Mouse (Mus musculus) ES-Bruce4 (cell line): Measurements from ENCODE around the gene Coro1b. TPM values are rescaled to one million over a fixed set of nuclear protein-coding genes. Genes with fewer than 3 reads are reported as not detected.
"Not testable (repeated sequence)": the region's sequence is repeated elsewhere in the genome, so short reads cannot be mapped to it uniquely, and the experiment has no call there.

Experiments used
- H3K27ac ChIP-seq: 2 replicates; pipeline ENCODE4 v1.5.1; 2012; ENCODE audit warnings: low read length, inconsistent platforms; ENCODE audit not compliant: insufficient read depth
- H3K27me3 ChIP-seq: 2 replicates; pipeline ENCODE4 v1.6.1; 2012; ENCODE audit warnings: mild to moderate bottlenecking, low read length, inconsistent platforms; ENCODE audit not compliant: control insufficient read depth, poor library complexity, insufficient read depth, severe bottlenecking
- H3K36me3 ChIP-seq: 2 replicates; pipeline ENCODE4 v1.6.1; 2012; ENCODE audit warnings: inconsistent platforms, mild to moderate bottlenecking, low read length, moderate library complexity; ENCODE audit not compliant: control insufficient read depth, poor library complexity, insufficient read depth, severe bottlenecking
- H3K4me1 ChIP-seq: one replicate; pipeline ENCODE4 v1.8.1; 2011; ENCODE audit warnings: low read length; ENCODE audit not compliant: control insufficient read depth, insufficient read depth
- H3K4me3 ChIP-seq: 2 replicates; pipeline ENCODE4 v1.5.1; 2011; ENCODE audit warnings: low read depth, mild to moderate bottlenecking, low read length
- H3K9ac ChIP-seq: 2 replicates; pipeline ENCODE4 v1.6.1; 2012; ENCODE audit warnings: low read depth, mild to moderate bottlenecking, inconsistent platforms; ENCODE audit not compliant: poor library complexity, severe bottlenecking
- H3K9me3 ChIP-seq: replicated peaks from 2 replicates; pipeline ENCODE4 v1.6.1; 2012; ENCODE audit warnings: mild to moderate bottlenecking, low read length, inconsistent platforms; ENCODE audit not compliant: control insufficient read depth, poor library complexity, insufficient read depth, severe bottlenecking
- CTCF ChIP-seq: IDR thresholded peaks from one replicate; pipeline ENCODE4 v1.8.1; 2011; ENCODE audit warnings: low read depth, low read length
- EP300 ChIP-seq: IDR thresholded peaks from 2 replicates; pipeline ENCODE4 v1.6.1; 2011; ENCODE audit warnings: low read depth, low read length; ENCODE audit not compliant: insufficient read depth
- POLR2A ChIP-seq: IDR thresholded peaks from one replicate; pipeline ENCODE4 v1.8.1; 2011; ENCODE audit warnings: low read length; ENCODE audit not compliant: insufficient read depth
- polyA plus RNA-seq: library from polyadenylated mRNA; stranded (reverse); fragments of >200 nt; gene quantifications from 2 replicates; pipeline ENCODE4 v1.2.4, GENCODE M21; 2011; ENCODE audit warnings: low read depth; ENCODE audit not compliant: missing spikeins, insufficient read depth, insufficient read length

The Coro1b gene
- polyA plus RNA-seq, 1 experiment = 88.1 TPM

DNA sequence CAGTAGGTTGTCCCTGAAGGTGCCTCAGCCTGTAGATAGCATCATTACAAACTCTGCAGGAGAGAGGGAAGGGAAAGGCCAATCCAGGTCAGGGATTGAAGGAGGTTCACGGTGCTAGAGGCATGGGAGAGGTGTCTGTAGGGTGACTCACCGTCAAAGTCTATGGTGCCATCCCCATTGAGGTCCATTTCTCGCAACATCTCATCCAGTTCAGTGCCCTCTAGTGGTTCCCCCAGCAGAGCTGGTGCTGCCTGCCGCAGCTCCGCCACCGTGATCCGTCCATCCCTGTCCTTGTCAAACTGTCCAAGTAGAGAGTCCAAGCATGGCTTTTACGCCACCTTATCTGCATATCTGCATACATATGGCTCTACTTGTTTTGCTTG lies 12.5 kb upstream of the Coro1b start:
- not testable (repeated sequence) for H3K9me3 ChIP-seq

DNA sequence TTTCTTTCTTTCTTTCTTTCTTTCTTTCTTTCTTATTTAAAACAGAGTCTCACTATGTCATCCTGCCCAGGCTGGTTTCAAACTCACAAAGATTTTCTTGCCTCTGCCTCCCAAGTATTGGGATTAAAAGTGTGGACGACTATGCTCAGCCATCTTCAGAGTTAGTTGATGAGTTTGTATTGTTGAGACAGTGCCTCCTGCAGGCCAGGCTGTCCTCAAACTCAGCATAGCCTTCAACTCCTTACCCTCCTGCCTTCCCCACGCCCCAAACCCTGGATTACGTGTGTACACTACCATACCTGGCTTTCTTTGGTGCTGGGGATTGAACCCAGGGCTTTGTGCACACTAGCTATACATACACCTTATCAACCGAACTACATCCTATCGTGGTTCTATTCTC lies 12.0 kb upstream of the Coro1b start:
- H3K9ac ChIP-seq = no peak overlapping the region
- H3K4me1 ChIP-seq = peaks cover 4% of the 10 kb centered on the region
- no peak overlapping the region for H3K27ac ChIP-seq
- H3K27me3 ChIP-seq = no peaks in the 10 kb centered on the region
- H3K9me3 ChIP-seq = no peaks in the 10 kb centered on the region
- H3K4me3 ChIP-seq = no peak overlapping the region
- H3K36me3 ChIP-seq = 0 out of 2 replicates have a peak, but pooled peaks cover 3% of the 10 kb centered on the region
- no peak for TF ChIP-seq EP300
- peak; percentile 12 for TF ChIP-seq CTCF

More for the DNA sequence above, 12.5 kb upstream of the Coro1b start:
- not testable (repeated sequence) for H3K4me1 ChIP-seq, H3K9ac ChIP-seq, H3K36me3 ChIP-seq, H3K27me3 ChIP-seq, H3K4me3 ChIP-seq
- H3K27ac ChIP-seq = peak overlapping the region; percentile 40; the same call in 1 of the 2 replicates
- TF ChIP-seq EP300 (0 out of 2 replicates have a peak, but pooled peaks have one; percentile 24), CTCF (peak; percentile 39)

DNA sequence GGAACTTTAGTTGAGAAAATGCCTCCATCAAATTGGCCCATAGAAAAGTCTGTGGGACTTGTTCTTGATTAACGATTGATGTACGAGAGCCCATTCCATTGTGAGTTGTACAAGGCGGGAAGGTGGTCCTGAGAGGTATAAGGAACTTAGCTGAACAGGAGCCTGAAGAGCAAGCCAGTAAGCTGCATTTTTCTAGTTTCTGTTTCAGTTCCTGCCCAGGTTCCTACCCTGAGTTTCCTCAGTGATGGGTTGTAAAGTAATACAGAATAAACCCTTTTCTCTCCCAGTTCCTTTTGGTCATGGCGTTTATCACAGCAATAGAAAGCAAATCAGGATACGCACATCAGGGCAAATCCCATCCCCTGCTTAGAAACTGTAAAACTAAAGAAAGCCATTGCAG lies 10.5 kb upstream of the Coro1b start:
- no peak for TF ChIP-seq CTCF
- no peaks in the 10 kb centered on the region for H3K36me3 ChIP-seq
- H3K9me3 ChIP-seq = no peaks in the 10 kb centered on the region
- no peak overlapping the region for H3K27ac ChIP-seq
- no peak overlapping the region for H3K4me3 ChIP-seq
- no peaks in the 10 kb centered on the region for H3K27me3 ChIP-seq
- H3K4me1 ChIP-seq = peaks cover 4% of the 10 kb centered on the region
- no peak overlapping the region for H3K9ac ChIP-seq

DNA sequence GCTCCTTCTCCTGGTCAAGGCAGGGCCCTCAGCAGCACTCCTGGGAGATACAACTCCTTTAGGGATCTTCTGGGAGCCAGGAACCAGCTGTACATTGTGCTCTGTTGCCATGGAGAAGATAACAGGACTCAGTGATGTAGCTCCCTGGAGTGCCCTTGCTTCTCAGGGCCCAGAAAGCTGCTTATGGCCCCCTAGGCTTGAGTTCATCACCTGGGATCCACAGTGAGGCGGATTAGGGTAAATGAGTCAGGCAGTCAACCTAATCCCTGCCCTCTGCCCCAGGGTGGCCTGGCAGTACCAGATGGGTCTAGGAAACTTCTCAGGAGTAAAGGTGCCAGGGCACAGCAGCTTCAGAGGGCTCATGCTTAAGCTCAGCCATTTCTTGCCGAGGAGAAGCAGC lies 9.0 kb upstream of the Coro1b start, which contains the start of gene Gpr152:
Gene Gpr152 (plus strand): TSS at position 342 of the 400 bp plus-strand sequence.
- Histone ChIP-seq H3K27ac (no peak within 1 kb of the TSS), H3K9me3 (no peaks in the 10 kb centered on the region), H3K4me1 (peaks cover 4% of the 10 kb centered on the region), H3K9ac (no peak within 1 kb of the TSS), H3K27me3 (no peaks in the 10 kb centered on the region), H3K4me3 (no peak within 1 kb of the TSS), H3K36me3 (no peaks in the 10 kb centered on the region)
- no peak for TF ChIP-seq POLR2A
- no peak for TF ChIP-seq EP300
- TF ChIP-seq CTCF = no peak

DNA sequence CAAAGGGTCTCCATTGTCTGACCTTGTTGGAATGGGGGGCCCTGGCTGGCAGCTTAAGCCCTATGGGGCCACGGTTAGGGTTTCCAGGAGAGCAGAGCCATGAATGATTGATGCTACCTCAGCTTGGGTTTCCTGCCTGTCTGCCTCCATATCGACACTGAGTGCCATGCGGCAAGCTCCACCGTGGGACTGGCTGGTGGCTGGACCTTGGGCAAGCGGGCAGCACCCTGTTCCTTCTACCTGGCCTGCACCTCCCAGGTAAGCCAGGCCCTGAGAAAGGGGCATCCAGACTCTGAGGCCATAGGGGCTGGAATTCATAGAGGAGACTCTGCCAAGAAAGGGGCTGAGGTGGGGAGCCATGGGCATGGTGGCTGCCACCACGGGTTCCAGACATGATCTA lies 8.3 kb upstream of the Coro1b start:
- H3K9ac ChIP-seq = no peak overlapping the region
- H3K4me1 ChIP-seq = peaks cover 4% of the 10 kb centered on the region
- TF ChIP-seq EP300 (no peak), POLR2A (no peak), CTCF (no peak)
- H3K36me3 ChIP-seq = no peaks in the 10 kb centered on the region
- no peak overlapping the region for H3K4me3 ChIP-seq
- no peaks in the 10 kb centered on the region for H3K27me3 ChIP-seq
- H3K27ac ChIP-seq = no peak overlapping the region
- no peaks in the 10 kb centered on the region for H3K9me3 ChIP-seq

DNA sequence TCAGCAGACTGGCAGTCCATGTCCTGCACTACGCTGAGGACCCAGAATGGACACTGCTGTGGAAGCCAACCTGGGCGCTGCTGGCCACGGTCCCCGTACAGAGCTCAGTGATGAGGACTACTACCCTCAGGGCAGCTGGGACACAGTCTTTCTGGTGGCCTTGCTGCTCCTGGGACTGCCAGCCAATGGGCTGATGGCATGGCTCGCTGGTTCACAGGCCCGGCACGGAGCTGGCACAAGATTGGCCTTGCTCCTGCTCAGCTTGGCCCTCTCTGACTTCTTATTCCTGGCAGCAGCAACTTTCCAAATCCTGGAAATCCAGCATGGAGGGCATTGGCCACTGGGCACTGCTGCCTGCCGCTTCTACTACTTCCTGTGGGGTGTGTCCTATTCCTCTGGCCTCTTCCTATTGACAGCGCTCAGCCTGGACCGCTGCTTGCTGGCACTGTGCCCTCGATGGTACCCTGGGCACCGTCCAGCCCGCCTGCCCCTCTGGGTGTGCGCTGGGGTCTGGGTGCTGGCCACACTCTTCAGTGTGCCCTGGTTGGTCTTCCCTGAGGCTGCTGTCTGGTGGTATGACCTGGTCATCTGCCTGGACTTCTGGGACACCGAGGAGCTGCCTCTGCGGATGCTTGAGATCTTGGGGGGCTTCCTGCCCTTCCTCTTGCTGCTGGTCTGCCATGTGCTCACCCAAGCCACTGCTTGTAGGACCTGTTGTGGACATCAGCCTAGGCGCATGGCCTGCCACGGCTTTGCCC lies 5.8 kb upstream of the Coro1b start:
- Histone ChIP-seq H3K4me3 (no peak overlapping the region), H3K27ac (no peak overlapping the region), H3K9me3 (no peaks in the 10 kb centered on the region), H3K27me3 (no peaks in the 10 kb centered on the region), H3K9ac (no peak overlapping the region), H3K36me3 (no peaks in the 10 kb centered on the region), H3K4me1 (no peaks in the 10 kb centered on the region)
- no peak for TF ChIP-seq EP300
- TF ChIP-seq POLR2A = no peak
- no peak for TF ChIP-seq CTCF
